Mouse (Mus musculus): ENCODE data around the gene Plekhj1. TPM values are rescaled to one million over a fixed set of nuclear protein-coding genes. Genes with fewer than 3 reads are reported as not detected.

Gene Plekhj1
- total RNA-seq, 2 experiments from 2014 or later, result 22.3 to 29.8 TPM

GRCm38 (mm10) chr10:80797186-80798149, 958 bp downstream of the Plekhj1 start:
- DNase-seq, result no peak
- Histone ChIP-seq H3K27ac (peak overlapping the region; percentile 99), H3K4me3 (peak overlapping the region; percentile 84)
- intact Hi-C loops (cut with DNase I), result no loop called here
- no peak for TF ChIP-seq CTCF (IDR thresholded peaks at IDR 0.05)

DNA sequence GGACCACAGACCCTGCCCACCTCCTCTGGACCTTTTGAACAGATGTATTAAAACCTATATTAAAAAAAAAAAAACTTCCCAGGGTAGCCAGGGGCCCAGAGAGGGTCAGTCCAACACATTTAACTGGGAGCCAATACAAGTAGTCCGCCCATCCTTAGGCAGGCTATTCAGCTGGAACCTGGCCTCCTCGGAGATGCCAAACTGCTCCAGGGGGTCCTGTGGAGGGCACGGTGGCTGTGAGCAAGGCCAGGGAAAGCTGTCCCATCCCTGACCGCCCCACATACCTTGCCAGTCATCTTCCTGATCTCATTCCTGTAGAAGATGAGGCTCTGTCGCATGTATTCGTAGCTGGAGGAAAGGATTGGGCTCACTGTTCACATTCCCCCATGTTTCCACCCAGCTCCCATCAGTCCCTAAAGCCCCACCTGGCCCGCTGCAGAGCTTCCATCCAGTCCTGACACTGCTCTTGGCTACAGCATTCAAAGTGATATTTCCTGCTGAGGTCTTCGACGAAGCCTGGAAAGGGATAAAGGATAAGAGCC, 2.0 kb downstream of the Plekhj1 start:
- H3K27ac ChIP-seq, result peak overlapping the region; percentile 99
- DNase-seq, result no peak
- intact Hi-C loops (cut with DNase I), result no loop called here
- TF ChIP-seq CTCF (IDR thresholded peaks at IDR 0.05), result no peak
- H3K4me3 ChIP-seq, result peak overlapping the region; percentile 84

DNA sequence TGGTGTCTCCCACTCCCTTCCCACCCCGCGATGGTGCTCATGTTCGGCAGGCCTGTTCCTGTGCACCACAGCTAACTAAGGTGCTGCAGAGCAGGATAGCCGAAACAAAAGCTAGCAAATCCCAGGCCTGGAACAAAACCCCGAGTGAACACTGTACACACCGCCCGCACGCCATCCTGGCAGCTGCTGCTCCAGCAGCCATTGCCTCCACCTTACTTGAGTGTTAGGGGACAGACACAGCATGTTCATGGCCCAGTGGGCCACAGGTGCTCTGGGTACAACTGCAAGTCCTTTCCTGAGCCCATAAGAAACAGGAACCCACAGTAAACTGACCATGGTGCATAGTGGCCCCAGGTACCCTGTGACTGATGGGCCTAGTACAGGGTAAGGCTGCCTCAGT, 3.7 kb downstream of the Plekhj1 start:
- TF ChIP-seq CTCF (IDR thresholded peaks at IDR 0.05), result no peak
- intact Hi-C loops (cut with DNase I), result no loop called here
- Histone ChIP-seq H3K4me3 (no peak overlapping the region), H3K27ac (no peak overlapping the region)
- DNase-seq, result no peak

- DNase-seq, result no peak
- TF ChIP-seq CTCF (IDR thresholded peaks at IDR 0.05), result no peak
- intact Hi-C loops (cut with DNase I), result no loop called here
- H3K27ac ChIP-seq, result peak overlapping the region; percentile 28; the same call in 1 of the 2 replicates
- H3K4me3 ChIP-seq, result no peak overlapping the region
Measured at GRCm38 (mm10) chr10:80793803-80794202, 4.6 kb downstream of the Plekhj1 start.

GRCm38 (mm10) chr10:80793033-80793784, 5.2 kb downstream of the Plekhj1 start:
- TF ChIP-seq CTCF (IDR thresholded peaks at IDR 0.05), result no peak
- intact Hi-C loops (cut with DNase I), result no loop called here
- peak; percentile 64 for DNase-seq
- peak overlapping the region; percentile 28; the same call in 1 of the 2 replicates for H3K27ac ChIP-seq
- H3K4me3 ChIP-seq, result no peak overlapping the region

- no peak overlapping the region for H3K4me3 ChIP-seq
- no peak for TF ChIP-seq CTCF (IDR thresholded peaks at IDR 0.05)
- no peak for DNase-seq
- intact Hi-C loops (cut with DNase I), result no loop called here
- H3K27ac ChIP-seq, result peak overlapping the region; percentile 28; the same call in 1 of the 2 replicates
Measured at GRCm38 (mm10) chr10:80792175-80793032, 6.0 kb downstream of the Plekhj1 start.

GRCm38 (mm10) chr10:80791476-80792174, 6.8 kb downstream of the Plekhj1 start:
- Histone ChIP-seq H3K4me3 (no peak overlapping the region), H3K27ac (peak overlapping the region; percentile 6; the same call in 1 of the 2 replicates)
- TF ChIP-seq CTCF (IDR thresholded peaks at IDR 0.05), result no peak
- intact Hi-C loops (cut with DNase I), result no loop called here
- no peak for DNase-seq

GRCm38 (mm10) chr10:80790761-80791404, 7.5 kb downstream of the Plekhj1 start:
- intact Hi-C loops (cut with DNase I), result no loop called here
- H3K4me3 ChIP-seq, result no peak overlapping the region
- DNase-seq, result no peak
- H3K27ac ChIP-seq, result no peak overlapping the region
- no peak for TF ChIP-seq CTCF (IDR thresholded peaks at IDR 0.05)

DNA sequence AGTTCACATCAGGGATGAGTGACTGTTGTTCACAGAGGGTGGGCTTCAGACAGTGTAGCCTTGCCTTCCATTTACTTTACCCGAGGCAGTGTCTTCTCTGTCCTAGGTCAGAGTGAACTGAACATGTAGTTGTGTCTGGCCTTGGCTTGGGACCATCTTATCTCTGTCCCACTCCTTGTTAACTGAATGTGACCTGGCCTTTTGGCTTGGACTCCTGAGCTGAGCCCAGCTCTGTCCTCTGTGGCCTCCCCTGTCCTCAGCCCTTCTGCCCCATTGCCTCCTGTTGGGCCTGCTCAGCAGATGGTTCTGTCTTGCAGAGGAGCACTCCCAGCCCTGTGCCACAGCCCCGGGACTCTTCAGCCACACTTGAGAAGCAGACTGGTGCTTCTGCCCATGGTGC, 10.9 kb downstream of the Plekhj1 start:
- DNase-seq, result no peak
- intact Hi-C loops (cut with DNase I), result no loop called here
- Histone ChIP-seq H3K4me3 (no peak overlapping the region), H3K27ac (no peak overlapping the region)
- no peak for TF ChIP-seq CTCF (IDR thresholded peaks at IDR 0.05)

DNA sequence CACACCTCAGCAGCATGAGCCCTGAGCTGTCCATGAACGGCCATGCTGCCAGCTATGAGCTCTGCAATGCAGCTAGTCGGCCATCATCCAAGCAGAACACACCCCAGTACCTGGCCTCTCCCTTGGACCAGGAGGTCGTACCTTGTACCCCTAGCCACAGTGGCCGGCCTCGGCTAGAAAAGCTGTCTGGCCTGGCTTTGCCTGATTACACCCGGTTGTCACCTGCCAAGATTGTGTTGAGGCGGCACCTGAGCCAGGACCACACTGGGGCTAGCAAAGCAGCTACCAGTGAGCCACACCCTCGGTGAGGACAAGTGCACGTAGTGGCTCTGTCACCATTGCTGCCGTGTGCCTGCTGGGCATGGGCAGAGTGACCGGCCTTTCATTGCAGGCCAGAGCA, 12.5 kb downstream of the Plekhj1 start:
- TF ChIP-seq CTCF (IDR thresholded peaks at IDR 0.05), result no peak
- no peak overlapping the region for H3K4me3 ChIP-seq
- intact Hi-C loops (cut with DNase I), result no loop called here
- H3K27ac ChIP-seq, result peak overlapping the region; percentile 69; the same call in 1 of the 2 replicates
- DNase-seq, result no peak

DNA sequence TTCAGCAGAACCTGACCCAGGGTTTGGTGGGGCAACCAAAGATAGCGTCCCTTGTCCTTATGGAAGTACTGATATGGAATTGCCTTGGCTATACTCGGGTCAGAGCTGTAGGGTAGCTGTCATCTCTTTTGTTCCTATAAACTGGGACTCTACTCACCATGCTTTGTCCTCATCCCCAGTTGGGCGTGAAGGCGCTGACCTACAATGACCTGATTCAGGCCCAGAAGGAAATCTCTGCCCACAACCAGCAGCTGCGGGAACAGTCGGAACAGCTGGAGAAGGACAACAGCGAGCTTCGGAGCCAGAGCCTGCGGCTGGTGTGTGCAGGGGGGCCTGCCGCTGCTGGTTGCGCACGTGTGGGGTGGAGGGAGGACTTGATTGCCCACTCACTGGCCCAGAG, 13.6 kb downstream of the Plekhj1 start:
- Histone ChIP-seq H3K27ac (peak overlapping the region; percentile 69), H3K4me3 (no peak overlapping the region)
- TF ChIP-seq CTCF (IDR thresholded peaks at IDR 0.05), result no peak
- DNase-seq, result peak; percentile 53
- intact Hi-C loops (cut with DNase I), result no loop called here

All from gastrocnemius, adult 2 months (tissue).